Mouse (Mus musculus): ENCODE data around the gene Ermn. TPM values are rescaled to one million over a fixed set of nuclear protein-coding genes. Genes with fewer than 3 reads are reported as not detected.
A peak's percentile ranks its signal among the peaks of the same experiment; 100 is the strongest.

The Ermn gene
- 1.7 and 2.6 TPM in 2 replicates for polyA plus RNA-seq (2015; fragmentation: Nextera tagmentation; extraction: Ambion mirVana)

GRCm38 (mm10) chr2:58052821-58053581 lies at the start of gene Ermn:
TSS of gene Ermn (minus strand) at chr2:58052864.
- H3K27ac ChIP-seq (ENCODE audit: low read length), result peak within 1 kb of the TSS; percentile 38; the same call in 1 of the 2 replicates
- peaks cover 9% of the 10 kb centered on the region for H3K4me1 ChIP-seq (replicated peaks; ENCODE audit: control insufficient read depth, insufficient read depth, low read length)
- peak within 1 kb of the TSS; percentile 0 for H3K4me2 ChIP-seq (ENCODE audit: low read length)
- 1% methylated on average over 7 of the region's 7 CpGs for WGBS
- no peak within 1 kb of the TSS for H3K4me3 ChIP-seq (replicated peaks; ENCODE audit: low read length)
- H3K36me3 ChIP-seq (ENCODE audit: control insufficient read depth, insufficient read depth), result no peaks in the 10 kb centered on the region
- H3K9me3 ChIP-seq (ENCODE audit: control insufficient read depth, low read length), result no peaks in the 10 kb centered on the region
- no peak within 1 kb of the TSS for H3K9ac ChIP-seq (replicated peaks; ENCODE audit: low read depth, low read length)
- ATAC-seq, result peak; percentile 91
- no peaks in the 10 kb centered on the region for H3K27me3 ChIP-seq (replicated peaks; ENCODE audit: control insufficient read depth, insufficient read depth, low read length)

- H3K4me2 ChIP-seq (ENCODE audit: low read length), result no peak overlapping the region
- WGBS, result 2% methylated on average over 1 of the region's 1 CpGs
- no peak overlapping the region for H3K27ac ChIP-seq (ENCODE audit: low read length)
- H3K4me3 ChIP-seq (replicated peaks; ENCODE audit: low read length), result no peak overlapping the region
- no peaks in the 10 kb centered on the region for H3K9me3 ChIP-seq (ENCODE audit: control insufficient read depth, low read length)
- H3K27me3 ChIP-seq (replicated peaks; ENCODE audit: control insufficient read depth, insufficient read depth, low read length), result no peaks in the 10 kb centered on the region
- H3K4me1 ChIP-seq (replicated peaks; ENCODE audit: control insufficient read depth, insufficient read depth, low read length), result no peaks in the 10 kb centered on the region
- no peaks in the 10 kb centered on the region for H3K36me3 ChIP-seq (ENCODE audit: control insufficient read depth, insufficient read depth)
- H3K9ac ChIP-seq (replicated peaks; ENCODE audit: low read depth, low read length), result no peak overlapping the region
- peak; percentile 58; the same call in 1 of the 2 replicates for ATAC-seq
Observed at GRCm38 (mm10) chr2:58094818-58095217, 42.2 kb upstream of the Ermn start.

DNA sequence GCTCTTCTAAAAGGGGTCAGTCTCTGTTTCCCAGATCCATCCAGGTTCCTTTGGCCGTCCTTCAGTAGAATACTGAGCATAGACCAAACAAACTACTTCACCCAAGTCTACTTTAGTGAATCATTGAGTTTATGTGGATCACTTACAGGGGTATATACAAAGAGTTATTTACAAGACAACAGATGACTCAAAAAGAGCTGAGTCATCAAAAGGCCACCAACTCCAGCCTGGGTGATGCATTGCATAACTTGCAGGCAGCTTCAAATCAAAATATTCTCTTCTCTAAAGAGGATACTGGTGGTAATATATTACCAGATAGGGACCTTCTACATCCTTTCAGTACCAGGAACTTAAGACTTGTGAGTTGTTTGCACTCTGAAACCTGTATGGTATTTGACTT lies 33.8 kb upstream of the Ermn start:
- 85% methylated on average over 1 of the region's 1 CpGs for WGBS
- H3K36me3 ChIP-seq (ENCODE audit: control insufficient read depth, insufficient read depth), result no peaks in the 10 kb centered on the region
- no peak for ATAC-seq
- H3K27ac ChIP-seq (ENCODE audit: low read length), result no peak overlapping the region
- H3K4me3 ChIP-seq (replicated peaks; ENCODE audit: low read length), result no peak overlapping the region
- no peaks in the 10 kb centered on the region for H3K4me1 ChIP-seq (replicated peaks; ENCODE audit: control insufficient read depth, insufficient read depth, low read length)
- H3K9me3 ChIP-seq (ENCODE audit: control insufficient read depth, low read length), result no peaks in the 10 kb centered on the region
- no peaks in the 10 kb centered on the region for H3K27me3 ChIP-seq (replicated peaks; ENCODE audit: control insufficient read depth, insufficient read depth, low read length)
- no peak overlapping the region for H3K9ac ChIP-seq (replicated peaks; ENCODE audit: low read depth, low read length)
- no peak overlapping the region for H3K4me2 ChIP-seq (ENCODE audit: low read length)

GRCm38 (mm10) chr2:58079849-58080248 lies 27.2 kb upstream of the Ermn start:
- Histone ChIP-seq H3K4me3 (replicated peaks; ENCODE audit: low read length) (no peak overlapping the region), H3K36me3 (ENCODE audit: control insufficient read depth, insufficient read depth) (no peaks in the 10 kb centered on the region)
- WGBS, result 61% methylated on average over 1 of the region's 1 CpGs

GRCm38 (mm10) chr2:58055383-58055782 lies 2.7 kb upstream of the Ermn start:
- Histone ChIP-seq H3K4me2 (ENCODE audit: low read length) (no peak overlapping the region), H3K27me3 (replicated peaks; ENCODE audit: control insufficient read depth, insufficient read depth, low read length) (no peaks in the 10 kb centered on the region), H3K9ac (replicated peaks; ENCODE audit: low read depth, low read length) (no peak overlapping the region), H3K36me3 (ENCODE audit: control insufficient read depth, insufficient read depth) (no peaks in the 10 kb centered on the region), H3K4me1 (replicated peaks; ENCODE audit: control insufficient read depth, insufficient read depth, low read length) (peaks cover 9% of the 10 kb centered on the region), H3K27ac (ENCODE audit: low read length) (no peak overlapping the region), H3K9me3 (ENCODE audit: control insufficient read depth, low read length) (no peaks in the 10 kb centered on the region), H3K4me3 (replicated peaks; ENCODE audit: low read length) (no peak overlapping the region)
- ATAC-seq, result peak; percentile 60; the same call in 1 of the 2 replicates

More at GRCm38 (mm10) chr2:58079849-58080248, 27.2 kb upstream of the Ermn start:
- H3K4me1 ChIP-seq (replicated peaks; ENCODE audit: control insufficient read depth, insufficient read depth, low read length), result no peaks in the 10 kb centered on the region
- H3K9me3 ChIP-seq (ENCODE audit: control insufficient read depth, low read length), result no peaks in the 10 kb centered on the region
- no peak overlapping the region for H3K4me2 ChIP-seq (ENCODE audit: low read length)
- H3K27me3 ChIP-seq (replicated peaks; ENCODE audit: control insufficient read depth, insufficient read depth, low read length), result no peaks in the 10 kb centered on the region
- no peak for ATAC-seq
- H3K27ac ChIP-seq (ENCODE audit: low read length), result no peak overlapping the region
- H3K9ac ChIP-seq (replicated peaks; ENCODE audit: low read depth, low read length), result no peak overlapping the region

DNA sequence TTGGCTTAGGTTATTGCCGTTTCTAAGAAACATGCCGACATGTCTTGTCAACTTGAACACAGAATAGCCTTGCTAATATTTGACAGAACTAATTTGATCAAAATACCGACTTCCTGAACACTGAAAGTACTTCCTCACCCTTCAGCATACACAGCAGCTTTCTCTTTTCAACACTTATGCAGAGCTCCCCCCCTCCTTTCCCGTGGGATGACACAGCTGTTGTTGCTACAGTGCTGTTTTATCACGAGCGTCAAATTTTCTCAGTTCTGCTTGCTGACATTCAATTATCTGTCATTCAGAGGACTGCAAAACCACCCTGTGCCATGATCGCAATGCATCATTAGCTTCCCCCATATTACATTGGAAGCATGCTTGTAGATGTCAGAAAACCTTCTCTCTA lies 10.8 kb downstream of the Ermn start:
- 62% methylated on average over 7 of the region's 7 CpGs for WGBS
- Histone ChIP-seq H3K4me1 (replicated peaks; ENCODE audit: control insufficient read depth, insufficient read depth, low read length) (no peaks in the 10 kb centered on the region), H3K36me3 (ENCODE audit: control insufficient read depth, insufficient read depth) (no peaks in the 10 kb centered on the region), H3K27me3 (replicated peaks; ENCODE audit: control insufficient read depth, insufficient read depth, low read length) (no peaks in the 10 kb centered on the region), H3K27ac (ENCODE audit: low read length) (no peak overlapping the region), H3K9me3 (ENCODE audit: control insufficient read depth, low read length) (no peaks in the 10 kb centered on the region), H3K4me3 (replicated peaks; ENCODE audit: low read length) (no peak overlapping the region), H3K9ac (replicated peaks; ENCODE audit: low read depth, low read length) (no peak overlapping the region), H3K4me2 (ENCODE audit: low read length) (no peak overlapping the region)
- ATAC-seq, result peak; percentile 86

DNA sequence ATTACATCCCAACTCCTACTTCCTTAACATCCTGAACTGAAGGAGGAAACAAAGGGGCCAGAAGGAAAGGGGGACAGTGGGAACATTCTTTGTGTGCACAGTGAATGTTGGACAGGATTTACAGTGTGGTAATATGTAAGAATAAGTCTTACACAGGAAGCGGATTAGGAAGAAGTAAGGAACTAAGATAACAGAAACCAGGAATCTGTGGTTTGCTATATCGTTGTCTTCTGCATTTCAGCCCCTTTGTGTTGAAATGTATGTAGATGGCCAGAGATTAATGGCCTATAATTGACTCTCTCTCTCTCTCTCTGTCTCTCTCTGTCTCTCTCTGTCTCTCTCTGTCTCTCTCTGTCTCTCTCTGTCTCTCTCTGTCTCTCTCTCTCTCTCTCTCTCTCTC lies 15.7 kb downstream of the Ermn start:
- 94% methylated on average over 2 of the region's 2 CpGs for WGBS
- Histone ChIP-seq H3K9ac (replicated peaks; ENCODE audit: low read depth, low read length) (no peak overlapping the region), H3K27ac (ENCODE audit: low read length) (no peak overlapping the region), H3K27me3 (replicated peaks; ENCODE audit: control insufficient read depth, insufficient read depth, low read length) (no peaks in the 10 kb centered on the region), H3K9me3 (ENCODE audit: control insufficient read depth, low read length) (no peaks in the 10 kb centered on the region), H3K4me3 (replicated peaks; ENCODE audit: low read length) (no peak overlapping the region), H3K36me3 (ENCODE audit: control insufficient read depth, insufficient read depth) (no peaks in the 10 kb centered on the region), H3K4me2 (ENCODE audit: low read length) (no peak overlapping the region), H3K4me1 (replicated peaks; ENCODE audit: control insufficient read depth, insufficient read depth, low read length) (no peaks in the 10 kb centered on the region)
- ATAC-seq, result no peak

DNA sequence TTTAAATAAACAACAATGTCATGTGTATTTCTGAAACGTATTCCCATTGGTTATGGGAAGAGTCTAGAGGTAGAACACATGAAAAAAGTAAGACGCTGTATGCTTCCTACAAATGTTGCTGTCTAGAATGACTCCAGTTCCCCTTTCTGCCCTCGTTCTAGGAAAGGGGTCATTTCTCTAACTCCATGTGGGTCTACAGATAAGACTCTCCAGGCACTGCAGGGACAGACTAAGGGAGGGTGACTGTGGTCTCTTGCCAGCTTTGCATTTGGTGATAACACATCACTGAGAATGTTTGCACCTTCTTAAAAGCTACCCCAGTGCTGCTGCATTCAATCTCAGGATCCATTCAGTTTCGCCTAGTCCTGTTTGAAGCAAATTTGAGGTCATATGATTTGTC lies 17.0 kb downstream of the Ermn start:
- no peaks in the 10 kb centered on the region for H3K27me3 ChIP-seq (replicated peaks; ENCODE audit: control insufficient read depth, insufficient read depth, low read length)
- no peaks in the 10 kb centered on the region for H3K4me1 ChIP-seq (replicated peaks; ENCODE audit: control insufficient read depth, insufficient read depth, low read length)
- no peaks in the 10 kb centered on the region for H3K9me3 ChIP-seq (ENCODE audit: control insufficient read depth, low read length)
- no peak overlapping the region for H3K4me3 ChIP-seq (replicated peaks; ENCODE audit: low read length)
- no peak for ATAC-seq
- H3K9ac ChIP-seq (replicated peaks; ENCODE audit: low read depth, low read length), result no peak overlapping the region
- H3K4me2 ChIP-seq (ENCODE audit: low read length), result no peak overlapping the region
- H3K36me3 ChIP-seq (ENCODE audit: control insufficient read depth, insufficient read depth), result no peaks in the 10 kb centered on the region
- no peak overlapping the region for H3K27ac ChIP-seq (ENCODE audit: low read length)
- 88% methylated on average over 4 of the region's 4 CpGs for WGBS

GRCm38 (mm10) chr2:58031431-58031830 lies 21.2 kb downstream of the Ermn start:
- no peak for ATAC-seq
- Histone ChIP-seq H3K9ac (replicated peaks; ENCODE audit: low read depth, low read length) (no peak overlapping the region), H3K27me3 (replicated peaks; ENCODE audit: control insufficient read depth, insufficient read depth, low read length) (no peaks in the 10 kb centered on the region), H3K4me1 (replicated peaks; ENCODE audit: control insufficient read depth, insufficient read depth, low read length) (no peaks in the 10 kb centered on the region), H3K4me3 (replicated peaks; ENCODE audit: low read length) (no peak overlapping the region), H3K27ac (ENCODE audit: low read length) (no peak overlapping the region), H3K36me3 (ENCODE audit: control insufficient read depth, insufficient read depth) (no peaks in the 10 kb centered on the region), H3K4me2 (ENCODE audit: low read length) (no peak overlapping the region), H3K9me3 (ENCODE audit: control insufficient read depth, low read length) (no peaks in the 10 kb centered on the region)
- WGBS, result 88% methylated on average over 3 of the region's 3 CpGs
